Mouse (Mus musculus) layer of hippocampus, postnatal 10 days (tissue): ENCODE data around the gene Lmo4. TPM values are rescaled to one million over a fixed set of nuclear protein-coding genes. Genes with fewer than 3 reads are reported as not detected.

Experiments
- DNase-seq, 2 experiments: peaks; one replicate each; pipeline ENCODE4 v3.0.0; 2021; ENCODE audit warnings: low spot score in 2 of 2
- total RNA-seq, 2 experiments: library from RNA; stranded (reverse); gene quantifications; 2 replicates each; pipeline ENCODE4 v1.2.3; 2021

Gene Lmo4
- total RNA-seq, 2 experiments from 2014 or later = 191 to 204 TPM

GRCm38 (mm10) chr3:144203988-144204412, 1.0 kb downstream of the Lmo4 start:
- DNase-seq = no peak

- DNase-seq = no peak
These were observed 1.6 kb downstream of the Lmo4 start for GRCm38 (mm10) chr3:144203259-144203987.

- DNase-seq = no peak
These were observed 2.3 kb downstream of the Lmo4 start for GRCm38 (mm10) chr3:144202574-144203258.

- peak; percentile 66 to 79 for DNase-seq
These were observed 3.0 kb downstream of the Lmo4 start for GRCm38 (mm10) chr3:144201794-144202573.

- DNase-seq = no peak
These were observed 19.5 kb downstream of the Lmo4 start for GRCm38 (mm10) chr3:144185327-144186152.

GRCm38 (mm10) chr3:144184918-144185317, 20.1 kb downstream of the Lmo4 start:
- DNase-seq = no peak

GRCm38 (mm10) chr3:144182229-144182628, 22.8 kb downstream of the Lmo4 start:
- no peak for DNase-seq

- no peak for DNase-seq
These were observed 26.1 kb downstream of the Lmo4 start for GRCm38 (mm10) chr3:144178937-144179336.

GRCm38 (mm10) chr3:144173866-144174588, 31.0 kb downstream of the Lmo4 start:
- DNase-seq = no peak

GRCm38 (mm10) chr3:144173138-144173537, 31.9 kb downstream of the Lmo4 start:
- no peak for DNase-seq

- DNase-seq = no peak
These were observed 33.3 kb downstream of the Lmo4 start for GRCm38 (mm10) chr3:144171749-144172148.

GRCm38 (mm10) chr3:144170539-144170938, 34.5 kb downstream of the Lmo4 start:
- DNase-seq = no peak

- no peak for DNase-seq
These were observed 38.4 kb downstream of the Lmo4 start for GRCm38 (mm10) chr3:144166439-144167155.

GRCm38 (mm10) chr3:144165439-144165838, 39.6 kb downstream of the Lmo4 start:
- DNase-seq = no peak

- DNase-seq = no peak
These were observed 40.2 kb downstream of the Lmo4 start for GRCm38 (mm10) chr3:144164665-144165385.

GRCm38 (mm10) chr3:144163718-144164117, 41.3 kb downstream of the Lmo4 start:
- DNase-seq = no peak

- no peak for DNase-seq
These were observed 42.9 kb downstream of the Lmo4 start for GRCm38 (mm10) chr3:144162156-144162555.

GRCm38 (mm10) chr3:144161261-144161660, 43.8 kb downstream of the Lmo4 start:
- DNase-seq = no peak

- DNase-seq = no peak
These were observed 49.3 kb downstream of the Lmo4 start for GRCm38 (mm10) chr3:144155746-144156145.
